Mouse (Mus musculus): ENCODE results near the gene Copb1. TPM values are rescaled to one million over a fixed set of nuclear protein-coding genes. Genes with fewer than 3 reads are reported as not detected.

Gene Copb1
- polyA plus RNA-seq (2014; fragmentation: Illumina TruSeq; extraction: RNeasy Lipid Tissue Mini Kit (QIAGEN cat#74804); ENCODE audit: low read depth, low replicate concordance), result 147 TPM

GRCm38 (mm10) chr7:114253885-114254833 lies at the start of gene Copb1:
Gene Copb1 (minus strand): TSS chr7:114254711.

GRCm38 (mm10) chr7:114276005-114276752 lies 21.7 kb upstream of the Copb1 start, which contains the start of gene Psma1:
Gene Psma1 (minus strand): TSS chr7:114276118.

Other genes starting within 250 kb of the Copb1 start
- gene Rras2, start 136.9 kb downstream of the Copb1 start, polyA plus RNA-seq (2014; fragmentation: Illumina TruSeq; extraction: RNeasy Lipid Tissue Mini Kit (QIAGEN cat#74804); ENCODE audit: low read depth, low replicate concordance), result 24.1 TPM
- 274 TPM for gene Psma1, start 21.4 kb upstream of the Copb1 start, polyA plus RNA-seq (2014; fragmentation: Illumina TruSeq; extraction: RNeasy Lipid Tissue Mini Kit (QIAGEN cat#74804); ENCODE audit: low read depth, low replicate concordance)
- gene Pde3b, start 160.6 kb upstream of the Copb1 start, polyA plus RNA-seq (2014; fragmentation: Illumina TruSeq; extraction: RNeasy Lipid Tissue Mini Kit (QIAGEN cat#74804); ENCODE audit: low read depth, low replicate concordance), result 65.5 TPM